Comparison of ENCODE assay signal across 8 mouse cellular contexts in genomic region chr2:32908272-32908671, GRCm38 (mm10). TPM values are rescaled to one million over a fixed set of nuclear protein-coding genes. Genes with fewer than 3 reads are reported as not detected.
DNase-seq lines count a peak whose midpoint lies in the region; ATAC-seq and TF ChIP-seq lines count a peak whose summit lies in the region.

No protein-coding gene starts in this region.

- peak; percentile 94 for DNase-seq in ES-CJ7 (ENCODE audit: low read depth, low spot score)
- DNase-seq in WW6 (ENCODE audit: low read depth, low spot score), result peak; percentile 39
- DNase-seq in heart, adult 18-20 months, result peak; percentile 69 to 81
- DNase-seq in lung, postnatal 0 days (ENCODE audit: low spot score), result peak; percentile 94
- DNase-seq in urinary bladder, postnatal 14 days (ENCODE audit: low spot score), result no peak
- DNase-seq in cerebellum, adult 9-11 months, result no peak

- H3K4me3 ChIP-seq in intestine, postnatal 0 days (ENCODE audit: low read depth, low read length), result no peak overlapping the region
- H3K4me3 ChIP-seq in lung, postnatal 0 days (ENCODE audit: low read depth, low read length), result no peak overlapping the region
- no peak overlapping the region for H3K4me3 ChIP-seq in stomach, embryonic 16.5 days (replicated peaks; ENCODE audit: low read length)

- H3K4me1 ChIP-seq in intestine, postnatal 0 days (replicated peaks; ENCODE audit: control insufficient read depth, insufficient read depth, low read length), result no peaks in the 10 kb centered on the region
- peaks cover 44% of the 10 kb centered on the region for H3K4me1 ChIP-seq in lung, postnatal 0 days (ENCODE audit: insufficient read depth, low read depth, low read length)
- peaks cover 49% of the 10 kb centered on the region for H3K4me1 ChIP-seq in stomach, embryonic 16.5 days (ENCODE audit: control insufficient read depth, insufficient read depth, low read length)

- TF ChIP-seq EP300 in lung, postnatal 0 days (IDR thresholded peaks at IDR 0.05), result peak; percentile 81

- ATAC-seq in intestine, postnatal 0 days, result no peak
- ATAC-seq in lung, postnatal 0 days, result peak; percentile 74
- peak; percentile 63; the same call in 1 of the 2 replicates for ATAC-seq in stomach, embryonic 16.5 days (ENCODE audit: insufficient read depth, low FRiP score)

- H3K9ac ChIP-seq in intestine, postnatal 0 days (ENCODE audit: low read depth, low read length), result no peak overlapping the region
- H3K9ac ChIP-seq in lung, postnatal 0 days (replicated peaks; ENCODE audit: low read depth), result no peak overlapping the region
- H3K9ac ChIP-seq in stomach, embryonic 16.5 days (ENCODE audit: low read length), result peak overlapping the region; percentile 60

- H3K27me3 ChIP-seq in intestine, postnatal 0 days (replicated peaks; ENCODE audit: control insufficient read depth, insufficient read depth, low read length), result no peaks in the 10 kb centered on the region
- H3K27me3 ChIP-seq in lung, postnatal 0 days (replicated peaks; ENCODE audit: insufficient read depth, low read length), result no peaks in the 10 kb centered on the region
- H3K27me3 ChIP-seq in stomach, embryonic 16.5 days (ENCODE audit: control insufficient read depth, insufficient read depth, low read length), result no peaks in the 10 kb centered on the region

- H3K9me3 ChIP-seq in intestine, postnatal 0 days (ENCODE audit: control insufficient read depth), result no peaks in the 10 kb centered on the region
- no peaks in the 10 kb centered on the region for H3K9me3 ChIP-seq in lung, postnatal 0 days (ENCODE audit: low read length)
- H3K9me3 ChIP-seq in stomach, embryonic 16.5 days (replicated peaks; ENCODE audit: control insufficient read depth, low read length), result no peaks in the 10 kb centered on the region

- H3K36me3 ChIP-seq in intestine, postnatal 0 days (ENCODE audit: control insufficient read depth, insufficient read depth), result peaks cover 26% of the 10 kb centered on the region
- H3K36me3 ChIP-seq in lung, postnatal 0 days (ENCODE audit: insufficient read depth, low read length), result peaks cover 15% of the 10 kb centered on the region
- peaks cover 11% of the 10 kb centered on the region; the same call in 1 of the 2 replicates for H3K36me3 ChIP-seq in stomach, embryonic 16.5 days (ENCODE audit: control insufficient read depth, insufficient read depth, low read length)

- H3K27ac ChIP-seq in intestine, postnatal 0 days (ENCODE audit: low read depth, low read length), result peak overlapping the region; percentile 62
- peak overlapping the region; percentile 78 for H3K27ac ChIP-seq in lung, postnatal 0 days (ENCODE audit: low read length)
- peak overlapping the region; percentile 96 for H3K27ac ChIP-seq in stomach, embryonic 16.5 days (ENCODE audit: low read length)

- WGBS in intestine, postnatal 0 days, result 40% methylated on average over 6 of the region's 6 CpGs
- WGBS in lung, postnatal 0 days, result 2% methylated on average over 6 of the region's 6 CpGs
- 8% methylated on average over 6 of the region's 6 CpGs for WGBS in stomach, embryonic 16.5 days

- no peak for TF ChIP-seq CTCF in intestine, postnatal 0 days (IDR thresholded peaks at IDR 0.05; ENCODE audit: low read depth)
- no peak for TF ChIP-seq CTCF in lung, postnatal 0 days (IDR thresholded peaks at IDR 0.05)

- peak overlapping the region; percentile 21; the same call in 1 of the 2 replicates for H3K4me2 ChIP-seq in intestine, postnatal 0 days (replicated peaks; ENCODE audit: low read depth)
- peak overlapping the region; percentile 20 for H3K4me2 ChIP-seq in lung, postnatal 0 days (replicated peaks; ENCODE audit: low read depth, low read length)
- H3K4me2 ChIP-seq in stomach, embryonic 16.5 days (ENCODE audit: low read depth, low read length), result peak overlapping the region; percentile 45

RNA-seq across cellular contexts. Expression of gene Fam129b, which starts 32.4 kb away (rescaled TPM):
- 10 to 100 TPM; 20.4 to 25.0 TPM for total RNA-seq in heart, adult 18-20 months (2021)
- polyA plus RNA-seq in intestine, postnatal 0 days (2015; fragmentation: Nextera tagmentation; extraction: Ambion mirVana), result 13.9 and 15.3 TPM in 2 replicates
- 121 and 150 TPM in 2 replicates for polyA plus RNA-seq in lung, postnatal 0 days (2015; fragmentation: Nextera tagmentation; extraction: Ambion mirVana)
- polyA plus RNA-seq in stomach, embryonic 16.5 days (2015; fragmentation: Nextera tagmentation; extraction: Ambion mirVana), result 108 and 139 TPM in 2 replicates

RNA-seq across cellular contexts. Expression of gene Rpl12, which starts 53.1 kb away (rescaled TPM):
- total RNA-seq in heart, adult 18-20 months (2021), result 10 to 100 TPM; 66.0 to 72.2 TPM
- 90.6 and 103 TPM in 2 replicates for polyA plus RNA-seq in intestine, postnatal 0 days (2015; fragmentation: Nextera tagmentation; extraction: Ambion mirVana)
- polyA plus RNA-seq in lung, postnatal 0 days (2015; fragmentation: Nextera tagmentation; extraction: Ambion mirVana), result 78.4 and 82.5 TPM in 2 replicates
- polyA plus RNA-seq in stomach, embryonic 16.5 days (2015; fragmentation: Nextera tagmentation; extraction: Ambion mirVana), result 124 and 174 TPM in 2 replicates

RNA-seq across cellular contexts. Expression of gene Lrsam1, which starts 53.1 kb away (rescaled TPM):
- 10 to 100 TPM; 15.1 to 15.9 TPM for total RNA-seq in heart, adult 18-20 months (2021)
- 4.3 and 4.4 TPM in 2 replicates for polyA plus RNA-seq in intestine, postnatal 0 days (2015; fragmentation: Nextera tagmentation; extraction: Ambion mirVana)
- polyA plus RNA-seq in lung, postnatal 0 days (2015; fragmentation: Nextera tagmentation; extraction: Ambion mirVana), result 5.8 and 6.3 TPM in 2 replicates
- polyA plus RNA-seq in stomach, embryonic 16.5 days (2015; fragmentation: Nextera tagmentation; extraction: Ambion mirVana), result 10.4 and 11.2 TPM in 2 replicates

Comparison
In these comparisons a context has a peak if more than half of its experiments do, and no peak if none do; other contexts are left out.
1. DNase-seq: peak in ES-CJ7 (single experiment), WW6 (single experiment), heart, adult 18-20 months (2 of 2) and lung, postnatal 0 days (single experiment); none in urinary bladder, postnatal 14 days (single experiment) and cerebellum, adult 9-11 months (single experiment).
2. Peak in every context shown above with its lines, with median percentiles within 50 percentile points of each other: H3K27ac ChIP-seq and H3K4me2 ChIP-seq.